Mouse (Mus musculus): ENCODE results near the gene Slit3.

DNA sequence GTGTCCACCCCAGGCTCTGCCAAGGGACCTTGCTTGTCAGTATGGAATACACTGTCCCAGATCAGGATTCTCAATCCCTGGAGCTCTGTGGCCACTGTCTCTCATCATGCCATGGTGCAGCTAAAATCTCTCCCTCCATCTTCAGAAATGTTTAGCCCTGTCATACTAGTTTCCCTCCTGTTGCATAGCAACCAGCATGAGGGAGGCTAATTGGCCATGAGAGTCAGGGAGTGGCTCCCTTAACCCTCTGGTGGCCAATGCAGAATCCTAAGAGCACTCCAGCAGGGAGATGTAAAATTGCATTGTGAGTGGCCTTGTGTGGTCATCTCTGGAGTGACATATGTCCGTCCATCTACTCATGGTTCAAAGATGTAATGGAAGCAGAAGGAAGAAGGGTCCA lies 259.7 kb downstream of the Slit3 start:
- TF ChIP-seq CTCF (IDR thresholded peaks at IDR 0.05; ENCODE audit: low read depth, low read length) (no peak), POLR2A (IDR thresholded peaks at IDR 0.05; ENCODE audit: extremely low read depth, insufficient read depth, low read length) (no peak)
